Mouse (Mus musculus) embryonic facial prominence, embryonic 11.5 days (tissue): ENCODE results near the gene Thpo. TPM values are rescaled to one million over a fixed set of nuclear protein-coding genes. Genes with fewer than 3 reads are reported as not detected.
A peak's percentile ranks its signal among the peaks of the same experiment; 100 is the strongest.

ENCODE experiments used
- ATAC-seq: fragments of 200-750 bp; cut with Nextera tagmentation; replicated peaks from 2 replicates; pipeline ENCODE4 v1.8.0; 2017; ENCODE audit warnings: low read depth; ENCODE audit not compliant: insufficient number of reproducible peaks, low FRiP score, low TSS enrichment
- DNase-seq: peaks from one replicate; pipeline ENCODE4 v3.0.0-alpha.2; 2015; ENCODE audit warnings: low spot score
- H3K27ac ChIP-seq: fragments of 300-500 bp; sonication (generic); replicated peaks from 2 replicates; pipeline ENCODE4 v1.5.1; 2014; ENCODE audit warnings: mild to moderate bottlenecking, low read depth, low read length, control low read depth
- H3K27me3 ChIP-seq: fragments of 300-500 bp; sonication (generic); 2 replicates; pipeline ENCODE4 v1.6.1; 2014; ENCODE audit warnings: mild to moderate bottlenecking, low read length, moderate library complexity, mixed read lengths; ENCODE audit not compliant: control insufficient read depth, insufficient read depth
- H3K36me3 ChIP-seq: fragments of 300-500 bp; sonication (generic); replicated peaks from 2 replicates; pipeline ENCODE4 v1.6.1; 2014; ENCODE audit warnings: low read depth, mild to moderate bottlenecking, low read length, moderate library complexity, mixed read lengths; ENCODE audit not compliant: control insufficient read depth, insufficient read depth
- H3K4me1 ChIP-seq: fragments of 300-500 bp; sonication (generic); 2 replicates; pipeline ENCODE4 v1.6.1; 2014; ENCODE audit warnings: low read length, mixed read lengths; ENCODE audit not compliant: control insufficient read depth, insufficient read depth
- H3K4me2 ChIP-seq: fragments of 300-500 bp; sonication (generic); 2 replicates; pipeline ENCODE4 v1.6.1; 2014; ENCODE audit warnings: low read depth, mild to moderate bottlenecking, control low read depth, low read length, moderate library complexity
- H3K4me3 ChIP-seq: fragments of 300-500 bp; sonication (generic); 2 replicates; pipeline ENCODE4 v1.5.1; 2014; ENCODE audit warnings: low read depth, low read length, control low read depth
- H3K9ac ChIP-seq: fragments of 300-500 bp; sonication (generic); replicated peaks from 2 replicates; pipeline ENCODE4 v1.6.1; 2014; ENCODE audit warnings: mild to moderate bottlenecking, control low read depth, low read length
- H3K9me3 ChIP-seq: fragments of 300-500 bp; sonication (generic); replicated peaks from 2 replicates; pipeline ENCODE4 v1.6.1; 2016; ENCODE audit warnings: mild to moderate bottlenecking, low read length, inconsistent platforms, mixed read lengths; ENCODE audit not compliant: control insufficient read depth
- WGBS: fragments of 180-500 bp; shearing (Covaris S2); extraction: QIAGEN DNeasy Blood & Tissue Kit; methylation state at CpG from one replicate; pipeline ENCODE4 v1.1.7; 2014; 5-methylcytosine and 5-hydroxymethylcytosine counted together
- polyA plus RNA-seq: library from polyadenylated mRNA; unstranded; fragments of >200 nt; fragmentation: Nextera tagmentation; extraction: Ambion mirVana; gene quantifications from 2 replicates; pipeline ENCODE4 v1.2.1, GENCODE M21; 2014

Thpo gene
- polyA plus RNA-seq, 1 experiment from 2014 or later = 0.48 TPM

GRCm38 (mm10) chr16:20701316-20701715 lies 33.0 kb downstream of the Thpo start:
- peak overlapping the region; percentile 50 for H3K9ac ChIP-seq
- ATAC-seq = 0 out of 2 replicates have a peak, but pooled peaks have one; percentile 8
- 45% methylated on average over 7 of the region's 7 CpGs for WGBS

GRCm38 (mm10) chr16:20700036-20700435 lies 34.3 kb downstream of the Thpo start:
- Histone ChIP-seq H3K27ac (no peak overlapping the region), H3K9ac (0 out of 2 replicates have a peak overlapping the region, but pooled peaks have one; percentile 2), H3K36me3 (no peaks in the 10 kb centered on the region), H3K4me1 (peaks cover 13% of the 10 kb centered on the region), H3K9me3 (no peaks in the 10 kb centered on the region), H3K4me2 (no peak overlapping the region), H3K4me3 (no peak overlapping the region), H3K27me3 (no peaks in the 10 kb centered on the region)
- WGBS = 28% methylated on average over 5 of the region's 5 CpGs
- DNase-seq = no peak
- no peak for ATAC-seq

More at GRCm38 (mm10) chr16:20701316-20701715, 33.0 kb downstream of the Thpo start:
- Histone ChIP-seq H3K4me1 (peaks cover 8% of the 10 kb centered on the region), H3K27ac (peak overlapping the region; percentile 25; the same call in 1 of the 2 replicates), H3K27me3 (no peaks in the 10 kb centered on the region), H3K36me3 (no peaks in the 10 kb centered on the region; the same call in none of the 2 replicates), H3K9me3 (no peaks in the 10 kb centered on the region), H3K4me3 (no peak overlapping the region), H3K4me2 (no peak overlapping the region)
- no peak for DNase-seq

- ATAC-seq (no peak), DNase-seq (no peak)
- Histone ChIP-seq H3K27ac (no peak overlapping the region), H3K27me3 (no peaks in the 10 kb centered on the region), H3K4me3 (no peak overlapping the region), H3K36me3 (no peaks in the 10 kb centered on the region), H3K9ac (no peak overlapping the region), H3K9me3 (no peaks in the 10 kb centered on the region), H3K4me1 (peaks cover 13% of the 10 kb centered on the region), H3K4me2 (no peak overlapping the region)
- WGBS = 78% methylated on average over 5 of the region's 5 CpGs
Measured at GRCm38 (mm10) chr16:20699266-20699665, 35.0 kb downstream of the Thpo start.

- H3K9me3 ChIP-seq = no peaks in the 10 kb centered on the region
- peaks cover 3% of the 10 kb centered on the region for H3K36me3 ChIP-seq
- peak overlapping the region; percentile 38 for H3K4me3 ChIP-seq
- 3% methylated on average over 44 of the region's 46 CpGs for WGBS
- H3K4me2 ChIP-seq = peak overlapping the region; percentile 84
- no peak overlapping the region for H3K27ac ChIP-seq
- H3K9ac ChIP-seq = peak overlapping the region; percentile 45
- H3K4me1 ChIP-seq = peaks cover 5% of the 10 kb centered on the region
- DNase-seq (peak; percentile 83), ATAC-seq (peak; percentile 74)
- no peaks in the 10 kb centered on the region for H3K27me3 ChIP-seq
Measured at GRCm38 (mm10) chr16:20695622-20696323, 38.5 kb downstream of the Thpo start.

- Histone ChIP-seq H3K4me1 (peaks cover 5% of the 10 kb centered on the region), H3K9ac (no peak overlapping the region), H3K9me3 (no peaks in the 10 kb centered on the region), H3K27ac (no peak overlapping the region), H3K27me3 (no peaks in the 10 kb centered on the region), H3K4me3 (no peak overlapping the region), H3K36me3 (peaks cover 6% of the 10 kb centered on the region), H3K4me2 (no peak overlapping the region)
- no peak for ATAC-seq
- no peak for DNase-seq
- WGBS = 81% methylated on average over 8 of the region's 8 CpGs
Measured at GRCm38 (mm10) chr16:20694781-20695180, 39.5 kb downstream of the Thpo start.

- Histone ChIP-seq H3K27me3 (no peaks in the 10 kb centered on the region), H3K27ac (peak within 1 kb of the TSS; percentile 59), H3K9me3 (no peaks in the 10 kb centered on the region), H3K4me3 (peak within 1 kb of the TSS; percentile 57), H3K4me1 (peaks cover 5% of the 10 kb centered on the region; the same call in 1 of the 2 replicates), H3K36me3 (peaks cover 20% of the 10 kb centered on the region), H3K4me2 (peak within 1 kb of the TSS; percentile 87), H3K9ac (peak within 1 kb of the TSS; percentile 62)
- ATAC-seq (peak; percentile 93), DNase-seq (peak; percentile 94)
- WGBS = under 1% methylated on average over 37 of the region's 37 CpGs
Measured at GRCm38 (mm10) chr16:20693111-20693701, 41.1 kb downstream of the Thpo start, which contains the start of gene Fam131a. Gene Fam131a, plus strand, starts transcription at chr16:20693241.

- H3K27me3 ChIP-seq = no peaks in the 10 kb centered on the region
- DNase-seq (no peak), ATAC-seq (no peak)
- 48% methylated on average over 16 of the region's 16 CpGs for WGBS
- H3K4me1 ChIP-seq = peaks cover 5% of the 10 kb centered on the region; the same call in 1 of the 2 replicates
- H3K4me3 ChIP-seq = peak overlapping the region; percentile 57; the same call in 1 of the 2 replicates
- H3K27ac ChIP-seq = no peak overlapping the region
- peaks cover 25% of the 10 kb centered on the region for H3K36me3 ChIP-seq
- H3K9me3 ChIP-seq = no peaks in the 10 kb centered on the region
- H3K9ac ChIP-seq = no peak overlapping the region; the same call in 1 of the 2 replicates
- H3K4me2 ChIP-seq = no peak overlapping the region
Measured at GRCm38 (mm10) chr16:20692241-20692965, 41.9 kb downstream of the Thpo start.
